Mouse (Mus musculus) adrenal gland, postnatal 4 days (tissue): Measurements from ENCODE around the gene Gm13279. TPM values are rescaled to one million over a fixed set of nuclear protein-coding genes. Genes with fewer than 3 reads are reported as not detected.
"Not testable (repeated sequence)": the region's sequence is repeated elsewhere in the genome, so short reads cannot be mapped to it uniquely, and the experiment has no call there.

Experiments
- DNase-seq, 2 experiments: peaks; one replicate each; pipeline ENCODE4 v3.0.0; 2021 to 2022; ENCODE audit warnings: low spot score in 2 of 2, mixed read lengths in 2 of 2
- long read RNA-seq, 2 experiments: library from polyadenylated mRNA; stranded (forward); transcript quantifications; one replicate each; pipeline ENCODE4 v2.0.0; 2021
- total RNA-seq, 2 experiments: library from RNA; stranded (reverse); gene quantifications; 2 replicates each; pipeline ENCODE4 v1.2.3; 2021

Gm13279 gene
- total RNA-seq: not detected
- long read RNA-seq, experiment 1: 0 reads
- long read RNA-seq, experiment 2: 0 reads

DNA sequence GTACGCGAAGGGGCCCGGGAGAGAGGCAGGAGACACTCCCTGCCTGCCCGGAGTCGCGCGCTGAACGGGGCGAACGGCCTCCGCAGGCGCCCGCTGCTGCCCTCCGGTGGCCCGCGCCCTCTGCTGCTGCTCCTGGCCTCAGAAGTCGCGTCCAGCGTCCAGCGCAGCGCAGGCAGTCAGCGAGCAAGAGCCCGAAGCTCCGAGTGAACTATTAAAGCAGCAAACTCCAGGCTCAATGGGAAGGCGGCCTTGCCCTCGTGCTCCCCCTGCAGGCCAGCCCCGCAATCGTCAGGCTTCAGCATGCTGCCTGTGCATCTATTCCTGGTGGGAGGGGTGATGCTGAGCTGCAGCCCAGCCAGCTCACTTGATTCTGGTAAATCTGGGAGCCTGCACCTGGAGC, at the start of gene Gm13279:
Gm13279 (plus strand) TSS at position 301 of the 400 bp plus-strand sequence.
- not testable (repeated sequence) for DNase-seq

DNA sequence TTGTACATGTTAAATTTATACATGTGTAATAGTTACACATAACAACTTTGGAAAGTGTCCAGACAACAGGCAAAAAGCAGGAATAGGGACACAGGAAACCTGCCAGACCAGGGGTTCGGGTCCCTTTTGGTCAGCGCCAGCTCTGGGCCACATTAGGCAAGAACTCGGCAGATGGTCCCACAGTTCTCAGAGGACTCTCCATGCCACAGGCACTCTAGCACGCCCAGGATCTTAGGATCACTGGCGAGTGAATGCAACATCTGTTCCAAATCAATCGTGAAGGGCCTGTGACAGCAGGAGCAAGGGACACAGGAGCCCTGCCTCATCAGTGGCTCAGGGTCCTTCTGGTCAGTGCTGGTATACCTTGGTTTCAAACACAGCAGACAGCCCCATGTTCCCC, 47.3 kb upstream of the Gm13279 start:
- DNase-seq: no peak

- DNase-seq: peak; percentile 59 to 71
Measured at GRCm38 (mm10) chr4:88754818-88755340, 42.3 kb upstream of the Gm13279 start, which contains the start of gene Gm13271. Gm13271 (plus strand) TSS chr4:88754868.

GRCm38 (mm10) chr4:88756581-88757513, 40.4 kb upstream of the Gm13279 start:
- DNase-seq: not testable (repeated sequence)

DNA sequence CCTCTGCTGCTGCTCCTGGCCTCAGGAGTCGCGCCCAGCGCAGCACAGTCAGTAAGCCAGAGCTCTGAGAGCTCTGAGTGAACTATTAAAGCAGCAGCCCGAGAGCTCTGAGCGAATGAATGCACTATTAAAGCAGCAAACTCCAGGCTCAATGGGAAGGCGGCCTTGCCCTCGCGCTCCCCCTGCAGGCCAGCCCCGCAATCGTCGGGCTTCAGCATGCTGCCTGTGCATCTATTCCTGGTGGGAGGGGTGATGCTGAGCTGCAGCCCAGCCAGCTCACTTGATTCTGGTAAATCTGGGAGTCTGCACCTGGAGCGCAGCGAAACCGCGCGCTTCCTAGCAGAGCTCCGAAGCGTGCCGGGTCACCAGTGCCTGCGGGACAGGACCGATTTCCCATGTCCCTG, 39.6 kb upstream of the Gm13279 start:
- DNase-seq: peak; percentile 73 to 82

- DNase-seq: not testable (repeated sequence)
Measured at GRCm38 (mm10) chr4:88758751-88759150, 38.4 kb upstream of the Gm13279 start.

DNA sequence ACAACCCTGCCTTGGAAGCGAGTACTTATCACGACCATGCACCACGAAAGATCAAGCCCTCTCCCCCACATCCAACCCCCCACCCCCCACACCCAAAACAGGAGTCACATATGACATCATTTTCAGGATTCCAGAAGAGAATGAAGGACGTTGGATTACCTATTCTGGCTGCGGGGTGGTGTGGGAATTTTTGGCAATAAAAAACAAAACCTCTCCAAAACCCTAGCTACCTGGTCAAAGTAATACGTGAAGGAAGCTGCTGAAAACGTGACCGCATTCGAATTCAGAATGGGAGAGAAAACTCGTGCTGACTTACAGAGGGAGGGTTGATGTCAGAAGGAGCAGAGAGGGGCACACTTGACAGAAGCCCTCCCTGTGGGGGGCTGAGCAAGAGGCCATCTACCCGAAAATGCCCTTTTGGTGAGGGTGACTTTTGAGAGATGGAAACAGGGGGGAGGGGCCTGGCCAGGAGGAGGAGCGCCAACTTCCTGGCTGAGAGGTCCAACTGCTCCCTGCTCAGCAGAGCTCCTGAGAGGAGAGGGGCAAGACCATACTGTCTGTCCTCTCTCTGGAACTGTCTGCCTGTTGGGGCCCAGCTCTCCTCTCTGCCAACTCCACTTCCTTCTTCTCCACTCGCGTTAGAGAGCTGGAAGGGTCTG, 37.5 kb upstream of the Gm13279 start, which contains the start of gene Gm13283:
Gm13283 (plus strand) TSS at position 510 of the 659 bp plus-strand sequence.
- peak in 1 of 2 experiments; percentile 22 for DNase-seq

DNA sequence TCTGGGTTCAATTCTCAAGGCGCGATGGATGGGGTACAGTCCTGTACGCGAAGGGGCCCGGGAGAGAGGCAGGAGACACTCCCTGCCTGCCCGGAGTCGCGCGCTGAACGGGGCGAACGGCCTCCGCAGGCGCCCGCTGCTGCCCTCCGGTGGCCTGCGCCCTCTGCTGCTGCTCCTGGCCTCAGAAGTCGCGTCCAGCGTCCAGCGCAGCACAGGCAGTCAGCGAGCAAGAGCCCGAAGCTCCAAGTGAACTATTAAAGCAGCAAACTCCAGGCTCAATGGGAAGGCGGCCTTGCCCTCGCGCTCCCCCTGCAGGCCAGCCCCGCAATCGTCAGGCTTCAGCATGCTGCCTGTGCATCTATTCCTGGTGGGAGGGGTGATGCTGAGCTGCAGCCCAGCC, 36.8 kb upstream of the Gm13279 start:
- DNase-seq: peak in 1 of 2 experiments; percentile 34

- DNase-seq: peak; percentile 62 to 76
Measured at GRCm38 (mm10) chr4:88761776-88762175, 35.4 kb upstream of the Gm13279 start.

- DNase-seq: peak in 1 of 2 experiments; percentile 16
Measured at GRCm38 (mm10) chr4:88762341-88762740, 34.9 kb upstream of the Gm13279 start.

DNA sequence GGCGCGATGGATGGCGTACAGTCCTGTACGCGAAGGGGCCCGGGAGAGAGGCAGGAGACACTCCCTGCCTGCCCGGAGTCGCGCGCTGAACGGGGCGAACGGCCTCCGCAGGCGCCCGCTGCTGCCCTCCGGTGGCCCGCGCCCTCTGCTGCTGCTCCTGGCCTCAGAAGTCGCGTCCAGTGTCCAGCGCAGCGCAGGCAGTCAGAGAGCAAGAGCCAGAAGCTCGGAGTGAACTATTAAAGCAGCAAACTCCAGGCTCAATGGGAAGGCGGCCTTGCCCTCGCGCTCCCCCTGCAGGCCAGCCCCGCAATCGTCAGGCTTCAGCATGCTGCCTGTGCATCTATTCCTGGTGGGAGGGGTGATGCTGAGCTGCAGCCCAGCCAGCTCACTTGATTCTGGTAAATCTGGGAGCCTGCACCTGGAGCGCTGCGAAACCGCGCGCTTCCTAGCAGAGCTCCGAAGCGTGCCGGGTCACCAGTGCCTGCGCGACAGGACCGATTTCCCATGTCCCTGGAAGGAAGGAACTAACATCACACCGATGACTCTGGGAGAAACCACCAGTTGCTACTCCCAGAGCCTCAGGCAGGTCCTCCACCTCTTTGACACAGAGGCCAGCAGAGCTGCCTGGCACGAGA, 33.7 kb upstream of the Gm13279 start:
- DNase-seq: peak in 1 of 2 experiments; percentile 18

GRCm38 (mm10) chr4:88773534-88773933, 23.7 kb upstream of the Gm13279 start, which contains the start of gene Gm13290:
Gm13290 (plus strand) TSS chr4:88773834.
- not testable (repeated sequence) for DNase-seq

- DNase-seq: not testable (repeated sequence)
Measured at GRCm38 (mm10) chr4:88776622-88777021, 20.6 kb upstream of the Gm13279 start, which contains the start of gene Gm13289. Gm13289 (plus strand) TSS chr4:88776922.

DNA sequence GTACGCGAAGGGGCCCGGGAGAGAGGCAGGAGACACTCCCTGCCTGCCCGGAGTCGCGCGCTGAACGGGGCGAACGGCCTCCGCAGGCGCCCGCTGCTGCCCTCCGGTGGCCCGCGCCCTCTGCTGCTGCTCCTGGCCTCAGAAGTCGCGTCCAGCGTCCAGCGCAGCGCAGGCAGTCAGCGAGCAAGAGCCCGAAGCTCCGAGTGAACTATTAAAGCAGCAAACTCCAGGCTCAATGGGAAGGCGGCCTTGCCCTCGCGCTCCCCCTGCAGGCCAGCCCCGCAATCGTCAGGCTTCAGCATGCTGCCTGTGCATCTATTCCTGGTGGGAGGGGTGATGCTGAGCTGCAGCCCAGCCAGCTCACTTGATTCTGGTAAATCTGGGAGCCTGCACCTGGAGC, 17.6 kb upstream of the Gm13279 start, which contains the start of gene Gm13272:
Gm13272 (plus strand) TSS at position 301 of the 400 bp plus-strand sequence.
- not testable (repeated sequence) for DNase-seq

GRCm38 (mm10) chr4:88780320-88780719, 16.9 kb upstream of the Gm13279 start:
- not testable (repeated sequence) for DNase-seq

- not testable (repeated sequence) for DNase-seq
Measured at GRCm38 (mm10) chr4:88781831-88782230, 15.4 kb upstream of the Gm13279 start, which contains the start of gene Ifnz. Ifnz (plus strand) TSS chr4:88782131.

DNA sequence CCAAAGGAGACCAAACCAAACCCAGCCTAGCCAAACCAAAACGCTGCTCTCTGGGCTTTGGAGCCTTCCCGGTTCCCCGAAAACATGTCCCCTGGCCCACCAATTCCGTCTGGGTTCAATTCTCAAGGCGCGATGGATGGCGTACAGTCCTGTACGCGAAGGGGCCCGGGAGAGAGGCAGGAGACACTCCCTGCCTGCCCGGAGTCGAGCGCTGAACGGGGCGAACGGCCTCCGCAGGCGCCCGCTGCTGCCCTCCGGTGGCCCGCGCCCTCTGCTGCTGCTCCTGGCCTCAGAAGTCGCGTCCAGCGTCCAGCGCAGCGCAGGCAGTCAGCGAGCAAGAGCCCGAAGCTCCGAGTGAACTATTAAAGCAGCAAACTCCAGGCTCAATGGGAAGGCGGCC, 14.9 kb upstream of the Gm13279 start:
- not testable (repeated sequence) for DNase-seq

DNA sequence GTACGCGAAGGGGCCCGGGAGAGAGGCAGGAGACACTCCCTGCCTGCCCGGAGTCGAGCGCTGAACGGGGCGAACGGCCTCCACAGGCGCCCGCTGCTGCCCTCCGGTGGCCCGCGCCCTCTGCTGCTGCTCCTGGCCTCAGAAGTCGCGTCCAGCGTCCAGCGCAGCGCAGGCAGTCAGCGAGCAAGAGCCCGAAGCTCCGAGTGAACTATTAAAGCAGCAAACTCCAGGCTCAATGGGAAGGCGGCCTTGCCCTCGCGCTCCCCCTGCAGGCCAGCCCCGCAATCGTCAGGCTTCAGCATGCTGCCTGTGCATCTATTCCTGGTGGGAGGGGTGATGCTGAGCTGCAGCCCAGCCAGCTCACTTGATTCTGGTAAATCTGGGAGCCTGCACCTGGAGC, 11.8 kb upstream of the Gm13279 start, which contains the start of gene Gm13276:
Gm13276 (plus strand) TSS at position 301 of the 400 bp plus-strand sequence.
- not testable (repeated sequence) for DNase-seq

DNA sequence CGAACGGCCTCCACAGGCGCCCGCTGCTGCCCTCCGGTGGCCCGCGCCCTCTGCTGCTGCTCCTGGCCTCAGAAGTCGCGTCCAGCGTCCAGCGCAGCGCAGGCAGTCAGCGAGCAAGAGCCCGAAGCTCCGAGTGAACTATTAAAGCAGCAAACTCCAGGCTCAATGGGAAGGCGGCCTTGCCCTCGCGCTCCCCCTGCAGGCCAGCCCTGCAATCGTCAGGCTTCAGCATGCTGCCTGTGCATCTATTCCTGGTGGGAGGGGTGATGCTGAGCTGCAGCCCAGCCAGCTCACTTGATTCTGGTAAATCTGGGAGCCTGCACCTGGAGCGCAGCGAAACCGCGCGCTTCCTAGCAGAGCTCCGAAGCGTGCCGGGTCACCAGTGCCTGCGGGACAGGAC, 8.8 kb upstream of the Gm13279 start, which contains the start of gene Gm13277:
Gm13277 (plus strand) TSS at position 231 of the 400 bp plus-strand sequence.
- peak; percentile 14 to 16 for DNase-seq

- not testable (repeated sequence) for DNase-seq
Measured at GRCm38 (mm10) chr4:88791250-88791649, 5.9 kb upstream of the Gm13279 start, which contains the start of gene Gm13278. Gm13278 (plus strand) TSS chr4:88791550.
